Mouse (Mus musculus): ENCODE results near the gene Med21.
A peak's percentile ranks its signal among the peaks of the same experiment; 100 is the strongest.

Gene Med21

DNA sequence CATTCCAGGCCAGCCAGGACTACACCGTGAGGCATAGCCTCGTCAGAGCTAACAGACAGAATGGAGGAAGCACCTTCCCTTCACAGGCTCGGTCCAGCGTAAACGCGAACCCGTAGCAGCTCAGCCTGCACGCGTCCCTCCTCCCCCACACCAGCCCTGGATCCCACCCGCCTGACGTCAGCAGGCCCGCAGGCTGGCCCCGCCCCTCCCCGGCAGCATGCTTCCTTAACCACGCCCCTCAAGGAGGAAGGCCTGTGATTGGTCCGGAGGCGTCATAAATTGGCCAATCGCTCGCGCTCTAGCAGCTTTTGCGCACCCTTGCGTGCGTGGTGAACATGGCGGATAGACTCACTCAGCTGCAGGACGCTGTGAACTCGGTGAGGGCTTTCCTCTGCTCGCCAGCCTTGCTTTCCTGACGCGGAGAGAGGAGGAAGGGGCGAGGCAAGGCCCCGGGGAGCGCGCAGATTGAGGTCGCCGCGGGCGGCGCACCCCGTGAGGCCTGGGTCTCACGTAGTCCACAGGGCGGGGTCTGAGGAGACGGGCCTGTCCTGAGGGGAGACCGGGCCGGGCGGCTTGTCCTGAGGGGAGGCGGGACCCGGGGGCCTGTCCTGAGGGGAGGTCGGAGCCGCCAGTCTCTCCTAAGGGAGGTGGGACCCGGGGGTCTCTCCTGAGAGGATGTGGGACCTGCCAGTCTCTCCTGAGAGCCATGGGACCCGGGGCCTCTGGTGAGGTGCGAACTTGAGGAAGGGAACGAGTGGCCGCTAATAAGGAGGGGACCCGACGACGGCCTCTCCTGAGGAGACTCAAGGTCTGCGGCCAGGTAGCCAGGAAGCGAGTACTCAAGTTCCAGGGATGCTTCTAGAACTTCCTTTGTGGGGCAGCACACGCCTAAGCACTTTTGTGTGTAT is at the start of gene Med21, which contains the start of gene Tm7sf3:
TSS of gene Med21 (plus strand) at position 272 of the 908 bp plus-strand sequence.
TSS of gene Tm7sf3 (minus strand) at position 549 of the 908 bp plus-strand sequence.
- DNase-seq (ENCODE audit: low spot score) = peak; percentile 98

DNA sequence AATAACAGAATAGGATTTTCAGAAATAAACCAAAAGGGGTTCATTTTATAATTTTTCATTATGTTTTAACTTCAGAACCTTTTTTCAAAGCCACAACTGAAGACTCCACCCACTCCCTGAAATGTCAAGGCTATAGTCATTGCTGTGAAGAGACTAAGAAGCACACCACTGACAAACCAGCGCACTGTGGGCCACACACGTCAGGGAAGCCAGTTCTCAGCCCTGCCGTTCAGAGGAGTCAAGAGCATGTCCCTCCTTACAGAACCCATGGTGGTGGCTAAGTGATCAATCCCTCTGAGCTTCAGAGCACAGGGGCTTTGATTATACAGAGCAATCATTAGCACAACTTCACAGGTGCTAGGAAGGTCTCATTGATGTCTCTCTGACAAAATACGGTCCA is 39.7 kb upstream of the Med21 start:
- DNase-seq (ENCODE audit: low spot score) = no peak

DNA sequence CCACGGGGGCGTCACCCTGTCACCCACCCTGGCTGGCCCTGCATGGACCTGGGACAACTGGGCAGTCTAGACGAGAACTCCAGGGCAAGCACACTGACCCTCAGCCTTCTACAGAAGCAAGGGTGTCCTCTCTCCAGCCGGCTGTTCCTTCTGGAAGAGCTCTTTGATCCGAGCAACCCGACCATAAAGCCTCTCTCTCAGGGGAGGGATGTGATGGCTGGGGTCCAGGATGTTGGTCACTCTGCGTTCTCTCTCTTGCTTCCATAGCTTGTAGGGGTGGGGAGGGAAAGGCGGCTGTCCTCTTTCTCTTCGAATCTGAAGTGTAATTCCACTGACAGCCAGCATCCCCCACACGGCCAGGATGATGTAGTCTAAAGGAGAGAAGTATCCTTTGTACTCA is 38.7 kb upstream of the Med21 start:
- DNase-seq (ENCODE audit: low spot score) = peak; percentile 23

DNA sequence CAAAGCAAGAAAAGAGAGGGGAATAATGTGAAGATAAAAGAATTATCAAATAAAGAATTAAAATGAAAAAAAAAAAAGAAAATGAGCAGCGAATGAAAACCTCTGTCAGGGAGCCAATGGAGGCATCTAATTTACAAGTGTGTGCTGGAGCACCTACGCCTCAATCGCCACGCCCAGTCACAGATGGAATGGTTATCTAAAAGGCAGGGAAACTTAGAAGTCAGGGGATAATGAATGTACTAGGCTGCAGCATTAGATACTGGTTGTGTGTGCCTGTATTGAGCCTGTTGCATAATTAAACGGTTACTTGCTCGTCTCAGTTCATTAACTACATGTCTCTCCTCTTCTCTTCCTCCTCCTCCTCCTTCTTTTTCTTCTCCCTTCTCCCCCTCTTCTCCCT is 31.0 kb upstream of the Med21 start:
- DNase-seq (ENCODE audit: low spot score) = no peak

DNA sequence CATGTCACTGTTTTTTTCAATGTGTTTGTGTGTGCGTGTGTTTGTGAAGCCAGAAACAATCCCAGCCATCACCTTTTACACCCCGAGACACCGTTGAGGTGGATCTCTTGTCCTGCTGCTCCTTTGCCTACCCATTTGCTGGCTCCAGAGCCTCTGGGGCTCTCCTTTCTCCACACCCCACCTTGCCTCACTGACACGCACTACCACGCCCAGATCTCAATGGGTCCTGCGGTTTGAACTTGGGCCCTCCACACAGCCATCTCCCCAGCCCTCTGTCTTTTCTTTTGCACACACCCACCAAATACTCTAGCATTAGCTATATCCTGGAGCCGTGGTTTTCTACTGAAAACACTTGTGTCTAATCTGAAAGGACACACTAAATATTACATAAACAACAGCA is 30.4 kb upstream of the Med21 start:
- DNase-seq (ENCODE audit: low spot score) = no peak

DNA sequence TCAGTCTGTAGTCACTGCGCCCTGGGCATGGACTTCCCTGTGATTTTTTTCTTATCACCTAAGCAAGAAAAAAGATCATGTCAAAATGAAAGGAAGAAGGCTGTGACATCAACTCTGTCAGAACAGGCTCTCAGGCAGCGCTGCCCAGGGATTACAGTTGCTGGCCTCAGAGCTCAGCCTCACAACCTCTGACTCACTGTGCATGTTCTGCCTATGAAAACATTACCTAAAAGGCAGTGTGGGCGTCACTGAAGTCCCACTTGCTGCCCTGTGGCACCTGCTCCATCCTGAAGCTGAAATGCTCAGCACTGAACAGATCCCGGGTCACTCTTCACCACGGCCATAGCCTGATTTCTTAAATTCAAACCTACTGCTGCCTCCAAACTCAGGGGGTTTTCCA is 29.6 kb upstream of the Med21 start:
- DNase-seq (ENCODE audit: low spot score) = no peak

DNA sequence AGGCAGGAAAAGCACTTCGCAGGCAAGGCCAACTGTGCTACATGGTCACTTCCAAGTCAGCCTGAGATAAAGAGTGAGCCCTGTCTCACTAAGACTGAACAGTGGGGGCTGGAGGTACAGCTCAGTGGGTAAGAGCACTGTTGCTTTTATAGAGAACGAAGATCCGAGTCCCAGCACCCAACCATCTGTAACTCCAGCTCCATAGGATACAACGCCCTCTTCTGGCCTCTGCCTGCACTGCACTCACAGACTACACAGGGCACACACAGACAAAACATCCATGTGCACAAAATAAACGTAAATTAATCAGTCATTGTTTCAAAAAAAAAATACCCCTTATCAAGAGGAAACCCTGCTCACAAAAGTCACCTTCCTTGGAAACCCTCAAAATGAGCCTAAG is 28.4 kb upstream of the Med21 start:
- DNase-seq (ENCODE audit: low spot score) = no peak

DNA sequence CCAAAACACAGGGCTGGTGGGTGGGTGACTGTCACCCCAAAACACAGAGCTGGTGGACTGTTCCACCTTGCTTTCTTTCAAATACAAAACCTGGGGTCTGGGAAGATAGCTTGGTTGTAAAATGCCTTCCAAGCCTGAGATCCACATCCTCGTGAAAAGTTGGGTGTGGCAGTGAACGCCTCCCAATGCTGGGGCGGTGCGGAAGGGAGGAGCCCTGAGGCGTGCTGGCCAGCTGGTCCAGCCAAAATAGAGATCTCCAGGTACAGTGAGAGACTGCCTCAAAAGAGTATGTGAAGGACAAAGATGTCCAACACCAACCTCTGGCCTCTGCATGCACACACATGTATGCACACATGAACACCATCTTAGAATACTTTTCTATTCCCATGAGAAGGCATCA is 27.8 kb upstream of the Med21 start:
- no peak for DNase-seq (ENCODE audit: low spot score)

DNA sequence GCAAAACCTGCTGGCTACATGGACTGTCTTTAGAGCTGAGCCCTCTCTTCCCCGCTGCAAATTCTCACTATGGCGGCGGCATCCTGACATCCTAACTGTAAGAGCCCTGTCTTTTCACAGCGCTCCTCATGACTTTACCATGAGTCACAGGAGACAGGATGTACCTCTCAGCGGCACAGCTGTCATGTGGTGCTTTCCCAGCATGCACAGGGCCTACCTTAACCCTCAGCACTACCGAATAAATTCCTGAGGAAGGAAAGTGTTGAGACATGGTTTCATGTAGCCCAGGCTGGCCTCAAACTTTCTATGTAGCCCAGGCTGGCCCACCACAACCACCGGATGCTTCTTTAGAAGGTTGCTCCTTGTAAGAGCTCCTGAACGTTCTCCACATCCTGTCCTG is 26.5 kb upstream of the Med21 start:
- no peak for DNase-seq (ENCODE audit: low spot score)

DNA sequence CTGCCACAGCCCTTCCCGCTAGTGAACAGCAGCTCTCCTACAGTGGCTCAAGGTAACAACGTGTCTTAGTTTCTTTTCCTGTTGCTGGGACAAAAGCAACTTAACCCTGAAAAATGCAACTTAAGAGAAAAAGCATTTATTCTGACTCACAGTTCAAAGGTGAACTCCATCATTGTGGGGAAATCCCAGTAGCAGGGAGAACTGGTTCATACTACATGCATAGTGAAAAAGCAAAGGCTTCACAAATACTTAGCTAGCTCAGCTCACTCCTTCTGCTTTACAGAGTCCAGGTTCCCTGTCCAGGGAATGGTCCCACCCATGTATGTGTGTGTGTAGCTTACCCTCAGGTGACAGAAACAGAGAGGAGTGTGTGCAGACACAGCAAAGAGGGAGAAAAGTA is 25.7 kb upstream of the Med21 start:
- no peak for DNase-seq (ENCODE audit: low spot score)

DNA sequence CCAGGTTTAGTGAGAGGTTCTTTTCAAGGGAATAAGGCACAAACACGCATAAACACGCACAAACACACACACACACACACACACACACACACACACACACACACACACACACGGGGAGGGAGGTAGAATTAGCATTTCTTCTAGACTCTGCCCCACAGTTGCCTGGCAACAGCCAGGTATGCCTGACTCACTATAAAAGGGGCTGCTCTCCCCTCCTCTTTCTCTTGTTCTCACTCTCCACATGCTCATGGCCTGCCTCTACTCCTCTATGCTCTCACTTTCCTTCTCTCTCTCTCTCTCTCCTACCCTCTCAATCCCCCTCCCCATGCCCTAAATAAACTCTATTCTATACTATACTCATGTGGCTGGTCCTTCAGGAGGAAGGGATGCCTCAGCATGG is 14.2 kb upstream of the Med21 start:
- no peak for DNase-seq (ENCODE audit: low spot score)

DNA sequence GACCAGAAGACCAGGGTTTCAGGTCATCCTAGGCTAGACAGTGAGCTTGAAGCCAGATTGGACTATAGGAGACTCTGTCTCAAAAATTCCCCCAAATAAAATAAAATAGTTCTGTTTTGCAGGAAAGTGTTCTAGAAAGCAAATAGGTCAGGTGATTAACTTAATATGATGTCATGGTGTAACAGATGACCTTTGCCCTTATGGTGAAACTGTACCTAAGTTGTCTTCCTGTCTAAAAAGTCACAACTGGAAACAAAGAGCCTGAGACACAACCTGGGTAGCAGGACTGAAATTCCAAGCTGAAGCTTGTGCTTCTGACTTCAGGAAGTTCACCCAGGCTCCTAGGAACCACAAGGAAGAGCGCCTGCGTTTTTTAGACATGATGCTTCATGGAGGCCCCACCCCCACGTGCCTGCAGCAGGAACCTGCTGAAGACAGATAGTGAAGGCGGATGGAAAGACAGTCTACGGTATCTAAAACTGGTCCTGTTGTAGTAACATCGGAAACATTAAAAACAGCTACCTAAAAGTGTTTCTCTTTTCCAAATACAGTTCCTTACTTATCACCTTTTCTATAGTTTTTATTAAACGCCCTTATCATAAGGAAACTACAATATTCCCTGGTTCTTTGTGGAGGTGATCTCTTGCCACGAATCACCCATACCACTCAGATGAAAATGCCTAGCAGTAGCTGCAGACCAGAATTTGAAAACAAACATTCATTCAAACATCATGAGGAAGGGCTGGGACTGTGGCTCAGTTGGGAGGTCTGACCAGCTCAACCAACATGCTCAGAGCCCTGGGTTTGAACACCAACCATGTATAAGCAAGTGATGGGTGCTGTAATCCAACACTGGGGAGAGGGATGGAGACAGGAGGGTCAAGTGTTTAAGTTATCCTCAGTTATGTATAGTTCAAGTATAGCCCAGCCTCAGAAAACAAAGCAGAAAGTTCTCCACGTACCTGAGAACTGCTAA is 12.3 kb upstream of the Med21 start:
- DNase-seq (ENCODE audit: low spot score) = no peak

DNA sequence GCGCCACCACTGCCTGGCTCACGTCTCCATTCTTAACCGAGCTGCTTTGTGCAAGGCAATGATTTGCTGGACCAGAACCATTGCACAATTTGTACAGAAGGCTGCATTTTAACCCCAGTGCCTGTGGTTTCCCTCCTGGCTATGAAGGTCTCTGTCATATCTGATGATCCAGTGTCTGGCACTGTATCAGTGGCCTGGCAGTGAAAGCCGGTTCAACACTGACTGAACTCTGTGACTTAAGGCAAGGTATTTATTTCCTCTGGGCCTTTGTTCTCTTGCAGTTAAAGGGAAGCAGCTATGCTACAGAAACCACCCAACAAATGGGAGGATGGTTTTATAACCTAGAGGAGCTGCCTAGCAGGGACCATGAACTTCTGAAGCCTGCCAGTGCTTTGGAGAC is 11.4 kb upstream of the Med21 start:
- DNase-seq (ENCODE audit: low spot score) = no peak

DNA sequence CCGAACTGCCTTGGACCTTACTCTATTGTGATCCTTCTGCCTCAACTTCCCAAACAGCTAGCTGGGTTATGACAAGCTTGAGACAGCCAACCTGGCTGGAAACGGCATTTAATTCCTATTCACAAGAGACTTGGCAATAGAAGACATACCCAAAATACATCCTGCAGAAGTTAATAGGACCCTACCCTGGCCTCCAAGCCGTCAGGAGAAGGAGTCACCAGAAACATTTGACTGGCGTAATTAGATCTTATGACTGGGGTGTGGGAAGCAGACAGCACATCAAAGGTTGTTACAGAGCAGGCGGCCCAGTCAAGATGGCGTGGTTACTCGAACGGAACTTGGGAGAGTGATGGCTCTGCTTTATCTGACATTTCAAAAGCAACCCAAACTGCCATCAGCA is 10.5 kb upstream of the Med21 start:
- DNase-seq (ENCODE audit: low spot score) = no peak

DNA sequence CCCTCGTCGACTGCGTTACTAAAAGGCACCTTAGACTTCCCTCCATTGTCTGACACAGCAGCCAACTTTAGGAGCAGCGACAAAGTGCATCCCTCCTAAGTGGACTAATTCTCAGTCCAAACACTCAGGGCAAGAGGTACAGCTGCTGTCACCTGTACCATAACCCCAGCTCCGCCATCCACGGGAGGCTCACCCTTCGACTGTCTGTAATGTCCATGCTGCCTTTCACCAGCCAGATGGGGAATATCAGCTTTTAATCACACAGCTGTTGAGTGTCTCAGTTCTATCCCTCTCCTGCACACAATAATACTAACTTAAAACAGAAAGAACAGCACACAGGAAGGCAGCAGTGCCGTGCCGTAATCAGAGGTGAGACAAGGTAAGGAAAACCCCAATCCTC is 9.9 kb upstream of the Med21 start:
- DNase-seq (ENCODE audit: low spot score) = no peak

DNA sequence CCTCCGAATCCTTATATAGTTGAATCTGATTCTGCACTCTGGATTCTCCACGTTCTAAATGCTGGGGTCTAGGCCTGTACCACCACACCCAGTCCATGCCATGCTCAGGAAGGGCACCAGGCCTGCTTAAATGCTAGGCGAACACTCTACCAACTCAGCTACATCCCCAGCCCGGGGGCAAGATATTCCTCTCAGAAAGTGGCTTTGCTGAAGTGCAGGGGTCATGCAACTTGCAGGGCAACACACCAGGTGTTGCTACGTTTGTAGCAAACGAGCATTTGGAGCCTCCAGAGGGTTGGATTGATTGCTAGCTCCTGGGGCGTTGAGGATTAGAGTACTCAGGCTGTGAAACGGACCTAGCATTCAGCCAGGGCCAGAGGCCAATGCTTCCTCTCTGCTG is 9.2 kb upstream of the Med21 start:
- DNase-seq (ENCODE audit: low spot score) = peak; percentile 58

DNA sequence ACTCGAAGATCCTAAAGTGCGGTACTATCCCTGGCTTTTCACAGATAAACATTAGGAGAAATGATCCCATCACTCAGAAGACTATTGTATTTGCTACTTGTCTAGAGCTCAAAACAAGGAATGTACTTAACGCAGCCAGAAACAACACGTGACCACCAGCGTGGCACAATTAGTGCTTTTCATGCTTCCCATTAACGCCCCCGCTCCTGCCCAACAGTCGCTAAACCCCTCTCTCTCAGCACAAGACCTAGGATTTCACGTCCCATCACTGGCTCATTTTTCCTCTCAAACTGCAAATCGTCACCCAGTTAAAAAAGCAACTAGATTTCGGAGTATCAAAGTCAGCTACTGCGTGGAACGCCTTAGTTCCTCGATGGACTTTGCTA is 8.7 kb upstream of the Med21 start:
- DNase-seq (ENCODE audit: low spot score) = peak; percentile 46

DNA sequence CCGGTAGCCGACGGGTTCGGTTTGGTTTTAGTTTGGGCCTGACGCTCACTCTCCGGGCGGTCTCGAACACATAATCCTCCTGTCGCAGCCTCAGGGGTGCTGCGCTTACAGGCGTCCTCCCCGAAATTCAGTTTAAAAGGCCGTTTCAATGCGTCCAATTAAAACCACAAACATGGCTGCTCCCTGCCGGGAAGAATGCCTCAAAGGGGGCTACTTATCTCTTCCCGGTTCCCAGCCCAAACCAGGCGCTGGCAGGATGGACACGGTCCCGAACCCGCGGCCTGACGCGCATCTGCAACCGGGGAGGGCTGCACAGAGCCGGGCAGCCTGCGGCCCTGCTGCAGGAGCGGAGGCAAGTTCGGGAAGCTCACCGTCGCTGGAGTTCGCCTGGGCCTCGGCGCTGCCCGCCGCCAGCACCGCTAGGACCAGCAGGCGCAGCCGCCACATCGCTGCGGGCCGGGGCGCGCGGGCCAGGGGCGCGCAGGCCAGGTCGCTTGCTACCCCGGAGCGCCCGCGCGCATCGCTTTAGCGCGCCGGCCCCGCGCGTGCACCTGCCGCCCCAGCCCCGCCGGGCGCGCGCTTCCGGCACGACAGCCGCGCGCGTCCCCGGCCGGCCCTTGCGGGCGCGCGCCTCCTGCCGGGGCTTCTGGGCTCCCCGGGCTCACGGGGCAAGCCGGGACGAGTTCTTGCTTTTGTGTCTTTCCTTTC is 8.2 kb upstream of the Med21 start:
- peak; percentile 81 for DNase-seq (ENCODE audit: low spot score)

DNA sequence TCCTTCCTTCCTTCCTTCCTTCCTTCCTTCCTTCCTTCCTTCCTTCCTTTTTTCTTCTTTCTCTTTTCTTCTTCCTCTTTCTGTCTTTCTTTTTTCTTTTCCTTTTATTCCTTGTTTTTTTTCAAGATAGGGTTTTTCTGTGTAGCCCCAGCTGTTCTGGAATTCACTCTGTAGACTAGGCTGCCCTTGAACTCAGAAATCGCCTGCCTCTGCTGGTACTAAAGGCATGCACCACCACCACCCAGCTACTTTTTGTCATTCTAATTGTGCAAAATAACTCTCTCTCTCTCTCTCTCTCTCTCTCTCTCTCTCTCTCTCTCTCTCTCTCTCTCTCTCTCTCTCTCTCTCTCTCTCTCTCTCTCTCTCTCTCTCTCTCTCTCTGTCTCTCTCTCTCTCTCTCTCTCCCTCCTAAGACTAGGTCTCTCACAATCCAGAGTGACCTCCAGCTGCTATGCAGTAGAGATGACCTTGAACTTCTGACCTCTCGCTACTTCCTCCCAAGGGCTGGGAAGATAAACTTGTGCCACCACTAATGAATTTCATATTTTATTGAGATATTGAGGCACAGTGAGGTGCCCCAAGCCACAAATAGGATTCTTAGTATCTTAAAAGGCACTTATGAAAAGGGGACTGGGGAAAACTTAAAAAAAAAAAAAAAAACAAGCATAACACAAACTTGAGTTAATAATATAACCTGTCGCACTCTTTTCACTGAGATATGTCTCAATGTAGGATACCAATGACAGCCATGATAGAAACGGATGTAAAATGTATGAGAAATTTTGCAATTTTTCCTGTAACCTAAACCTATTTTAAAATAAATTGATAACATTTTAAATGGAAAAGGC is 7.4 kb upstream of the Med21 start:
- DNase-seq (ENCODE audit: low spot score) = no peak

DNA sequence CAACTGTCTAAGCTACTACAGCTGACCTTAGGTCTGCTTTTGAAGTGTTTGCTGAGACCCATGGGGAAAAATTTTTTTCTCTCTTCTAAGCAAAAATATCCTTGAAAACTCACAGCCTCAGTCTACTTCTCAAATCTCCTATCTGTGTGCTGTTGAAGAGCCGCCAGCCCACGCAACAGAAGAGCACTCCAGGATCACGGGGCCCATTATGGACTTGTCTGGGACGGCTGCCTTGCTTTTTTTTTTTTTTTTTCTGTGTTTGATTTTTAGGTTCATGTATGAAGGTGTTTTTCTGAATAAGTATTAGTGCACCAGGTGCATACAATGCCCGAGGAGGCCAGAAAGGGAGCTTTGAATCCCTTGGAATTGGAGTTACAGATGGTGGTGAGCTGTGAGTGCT is 5.9 kb upstream of the Med21 start:
- no peak for DNase-seq (ENCODE audit: low spot score)

Measured in testis, postnatal 14 days (tissue).